Mouse (Mus musculus) kidney, postnatal 4 days (tissue): ENCODE results near the gene Dpm2.

Experiments
- DNase-seq, 2 experiments: peaks; one replicate each; pipeline ENCODE4 v3.0.0; 2021; ENCODE audit warnings: mixed read lengths in 2 of 2

Dpm2 gene

GRCm38 (mm10) chr2:32617109-32617508, 46.5 kb downstream of the Dpm2 start:
- DNase-seq: no peak

GRCm38 (mm10) chr2:32617601-32618000, 46.9 kb downstream of the Dpm2 start:
- DNase-seq: peak in 1 of 2 experiments; percentile 56

- DNase-seq: peak in 1 of 2 experiments; percentile 50
Measured at GRCm38 (mm10) chr2:32618051-32618450, 47.4 kb downstream of the Dpm2 start.

- DNase-seq: peak; percentile 77 to 86
Measured at GRCm38 (mm10) chr2:32620682-32621516, 50.2 kb downstream of the Dpm2 start.

GRCm38 (mm10) chr2:32621517-32621859, 50.8 kb downstream of the Dpm2 start, which contains the start of gene Ak1:
Gene Ak1, plus strand, starts transcription at chr2:32621758.
- DNase-seq: no peak
